Mouse (Mus musculus): Measurements from ENCODE around the gene Pitpnm2. TPM values are rescaled to one million over a fixed set of nuclear protein-coding genes. Genes with fewer than 3 reads are reported as not detected.

The Pitpnm2 gene
- polyA plus RNA-seq, 1 experiment from 2014 or later = 1.5 TPM

GRCm38 (mm10) chr5:124084588-124085173 is 164.9 kb downstream of the Pitpnm2 start:
- H3K4me2 ChIP-seq = no peak overlapping the region
- ATAC-seq (ENCODE audit: insufficient read depth) = peak; percentile 46; the same call in 1 of the 2 replicates
- H3K9ac ChIP-seq = no peak overlapping the region
- peaks cover 6% of the 10 kb centered on the region for H3K36me3 ChIP-seq (replicated peaks)
- no peak overlapping the region for H3K4me3 ChIP-seq (replicated peaks)
- no peaks in the 10 kb centered on the region for H3K27me3 ChIP-seq
- H3K27ac ChIP-seq (replicated peaks) = no peak overlapping the region
- WGBS (ENCODE audit: insufficient replicate concordance) = 37% methylated on average over 11 of the region's 11 CpGs
- H3K4me1 ChIP-seq (replicated peaks) = peaks cover 30% of the 10 kb centered on the region
- H3K9me3 ChIP-seq (replicated peaks) = no peaks in the 10 kb centered on the region

GRCm38 (mm10) chr5:124083850-124084587 is 165.5 kb downstream of the Pitpnm2 start:
- H3K9me3 ChIP-seq (replicated peaks) = no peaks in the 10 kb centered on the region
- no peak overlapping the region for H3K27ac ChIP-seq (replicated peaks)
- no peak for ATAC-seq (ENCODE audit: insufficient read depth)
- H3K27me3 ChIP-seq = no peaks in the 10 kb centered on the region
- no peak overlapping the region for H3K4me3 ChIP-seq (replicated peaks)
- peaks cover 32% of the 10 kb centered on the region for H3K4me1 ChIP-seq (replicated peaks)
- no peak overlapping the region for H3K4me2 ChIP-seq
- 77% methylated on average over 14 of the region's 14 CpGs for WGBS (ENCODE audit: insufficient replicate concordance)
- H3K36me3 ChIP-seq (replicated peaks) = no peaks in the 10 kb centered on the region; the same call in 1 of the 2 replicates
- no peak overlapping the region for H3K9ac ChIP-seq

- WGBS (ENCODE audit: insufficient replicate concordance) = 72% methylated on average over 17 of the region's 17 CpGs
- Histone ChIP-seq H3K27me3 (no peaks in the 10 kb centered on the region), H3K4me3 (replicated peaks) (no peak overlapping the region), H3K9me3 (replicated peaks) (no peaks in the 10 kb centered on the region), H3K4me2 (no peak overlapping the region), H3K27ac (replicated peaks) (no peak overlapping the region), H3K36me3 (replicated peaks) (no peaks in the 10 kb centered on the region), H3K4me1 (replicated peaks) (peaks cover 37% of the 10 kb centered on the region), H3K9ac (no peak overlapping the region)
- no peak for ATAC-seq (ENCODE audit: insufficient read depth)
Observed at GRCm38 (mm10) chr5:124082941-124083688, 166.4 kb downstream of the Pitpnm2 start.

- ATAC-seq (ENCODE audit: insufficient read depth) = no peak
Observed at GRCm38 (mm10) chr5:124082447-124082846, 167.1 kb downstream of the Pitpnm2 start.

GRCm38 (mm10) chr5:124079880-124080279 is 169.7 kb downstream of the Pitpnm2 start:
- ATAC-seq (ENCODE audit: insufficient read depth) = no peak
- Histone ChIP-seq H3K27ac (replicated peaks) (no peak overlapping the region), H3K9me3 (replicated peaks) (no peaks in the 10 kb centered on the region), H3K4me2 (no peak overlapping the region), H3K36me3 (replicated peaks) (no peaks in the 10 kb centered on the region), H3K4me3 (replicated peaks) (no peak overlapping the region), H3K4me1 (replicated peaks) (peaks cover 65% of the 10 kb centered on the region), H3K9ac (no peak overlapping the region), H3K27me3 (0 out of 2 replicates have a peak, but pooled peaks cover 5% of the 10 kb centered on the region)
- WGBS (ENCODE audit: insufficient replicate concordance) = 48% methylated on average over 17 of the region's 17 CpGs

More at GRCm38 (mm10) chr5:124082447-124082846, 167.1 kb downstream of the Pitpnm2 start:
- H3K27ac ChIP-seq (replicated peaks) = no peak overlapping the region
- no peak overlapping the region for H3K4me3 ChIP-seq (replicated peaks)
- no peak overlapping the region for H3K4me2 ChIP-seq
- H3K4me1 ChIP-seq (replicated peaks) = peaks cover 43% of the 10 kb centered on the region
- no peaks in the 10 kb centered on the region for H3K36me3 ChIP-seq (replicated peaks)
- WGBS (ENCODE audit: insufficient replicate concordance) = 78% methylated on average over 10 of the region's 10 CpGs
- no peaks in the 10 kb centered on the region for H3K27me3 ChIP-seq
- no peak overlapping the region for H3K9ac ChIP-seq
- H3K9me3 ChIP-seq (replicated peaks) = no peaks in the 10 kb centered on the region

GRCm38 (mm10) chr5:124078794-124079416 is 170.7 kb downstream of the Pitpnm2 start:
- no peak for ATAC-seq (ENCODE audit: insufficient read depth)
- 0 out of 2 replicates have a peak, but pooled peaks cover 5% of the 10 kb centered on the region for H3K27me3 ChIP-seq
- no peak overlapping the region for H3K4me2 ChIP-seq
- no peak overlapping the region for H3K9ac ChIP-seq
- WGBS (ENCODE audit: insufficient replicate concordance) = 51% methylated on average over 9 of the region's 9 CpGs
- H3K4me3 ChIP-seq (replicated peaks) = no peak overlapping the region
- no peak overlapping the region for H3K27ac ChIP-seq (replicated peaks)
- H3K4me1 ChIP-seq (replicated peaks) = peaks cover 67% of the 10 kb centered on the region
- H3K36me3 ChIP-seq (replicated peaks) = no peaks in the 10 kb centered on the region
- H3K9me3 ChIP-seq (replicated peaks) = no peaks in the 10 kb centered on the region

- no peaks in the 10 kb centered on the region for H3K9me3 ChIP-seq (replicated peaks)
- no peaks in the 10 kb centered on the region for H3K36me3 ChIP-seq (replicated peaks)
- ATAC-seq (ENCODE audit: insufficient read depth) = no peak
- H3K27me3 ChIP-seq = 0 out of 2 replicates have a peak, but pooled peaks cover 5% of the 10 kb centered on the region
- H3K27ac ChIP-seq (replicated peaks) = no peak overlapping the region; the same call in 1 of the 2 replicates
- WGBS (ENCODE audit: insufficient replicate concordance) = 62% methylated on average over 6 of the region's 6 CpGs
- no peak overlapping the region for H3K9ac ChIP-seq
- peaks cover 73% of the 10 kb centered on the region for H3K4me1 ChIP-seq (replicated peaks)
- no peak overlapping the region for H3K4me3 ChIP-seq (replicated peaks)
- H3K4me2 ChIP-seq = no peak overlapping the region
Observed at GRCm38 (mm10) chr5:124077856-124078460, 171.6 kb downstream of the Pitpnm2 start.

GRCm38 (mm10) chr5:124077241-124077640 is 172.3 kb downstream of the Pitpnm2 start:
- no peak overlapping the region for H3K27ac ChIP-seq (replicated peaks)
- no peak for ATAC-seq (ENCODE audit: insufficient read depth)

GRCm38 (mm10) chr5:124076559-124076958 is 173.0 kb downstream of the Pitpnm2 start:
- no peak overlapping the region for H3K4me3 ChIP-seq (replicated peaks)
- H3K27ac ChIP-seq (replicated peaks) = peak overlapping the region; percentile 55
- H3K27me3 ChIP-seq = 0 out of 2 replicates have a peak, but pooled peaks cover 5% of the 10 kb centered on the region
- peaks cover 66% of the 10 kb centered on the region for H3K4me1 ChIP-seq (replicated peaks)
- H3K36me3 ChIP-seq (replicated peaks) = no peaks in the 10 kb centered on the region
- H3K9ac ChIP-seq = no peak overlapping the region
- no peak overlapping the region for H3K4me2 ChIP-seq
- no peaks in the 10 kb centered on the region for H3K9me3 ChIP-seq (replicated peaks)
- ATAC-seq (ENCODE audit: insufficient read depth) = peak; percentile 54
- 54% methylated on average over 9 of the region's 9 CpGs for WGBS (ENCODE audit: insufficient replicate concordance)

More at GRCm38 (mm10) chr5:124077241-124077640, 172.3 kb downstream of the Pitpnm2 start:
- H3K4me3 ChIP-seq (replicated peaks) = no peak overlapping the region
- no peaks in the 10 kb centered on the region for H3K36me3 ChIP-seq (replicated peaks)
- no peak overlapping the region for H3K9ac ChIP-seq
- H3K27me3 ChIP-seq = 0 out of 2 replicates have a peak, but pooled peaks cover 5% of the 10 kb centered on the region
- H3K4me1 ChIP-seq (replicated peaks) = peaks cover 67% of the 10 kb centered on the region
- no peaks in the 10 kb centered on the region for H3K9me3 ChIP-seq (replicated peaks)
- WGBS (ENCODE audit: insufficient replicate concordance) = 59% methylated on average over 13 of the region's 13 CpGs
- H3K4me2 ChIP-seq = no peak overlapping the region

GRCm38 (mm10) chr5:124075716-124076115 is 173.8 kb downstream of the Pitpnm2 start:
- no peaks in the 10 kb centered on the region for H3K9me3 ChIP-seq (replicated peaks)
- 0 out of 2 replicates have a peak, but pooled peaks cover 5% of the 10 kb centered on the region for H3K27me3 ChIP-seq
- H3K9ac ChIP-seq = no peak overlapping the region
- ATAC-seq (ENCODE audit: insufficient read depth) = no peak
- peaks cover 62% of the 10 kb centered on the region for H3K4me1 ChIP-seq (replicated peaks)
- WGBS (ENCODE audit: insufficient replicate concordance) = 49% methylated on average over 9 of the region's 9 CpGs
- no peaks in the 10 kb centered on the region for H3K36me3 ChIP-seq (replicated peaks)
- no peak overlapping the region for H3K4me2 ChIP-seq
- H3K4me3 ChIP-seq (replicated peaks) = no peak overlapping the region
- peak overlapping the region; percentile 55; the same call in 1 of the 2 replicates for H3K27ac ChIP-seq (replicated peaks)

Data from liver, embryonic 15.5 days (tissue).